Mouse (Mus musculus): ENCODE data around the gene Iqcf3.

DNA sequence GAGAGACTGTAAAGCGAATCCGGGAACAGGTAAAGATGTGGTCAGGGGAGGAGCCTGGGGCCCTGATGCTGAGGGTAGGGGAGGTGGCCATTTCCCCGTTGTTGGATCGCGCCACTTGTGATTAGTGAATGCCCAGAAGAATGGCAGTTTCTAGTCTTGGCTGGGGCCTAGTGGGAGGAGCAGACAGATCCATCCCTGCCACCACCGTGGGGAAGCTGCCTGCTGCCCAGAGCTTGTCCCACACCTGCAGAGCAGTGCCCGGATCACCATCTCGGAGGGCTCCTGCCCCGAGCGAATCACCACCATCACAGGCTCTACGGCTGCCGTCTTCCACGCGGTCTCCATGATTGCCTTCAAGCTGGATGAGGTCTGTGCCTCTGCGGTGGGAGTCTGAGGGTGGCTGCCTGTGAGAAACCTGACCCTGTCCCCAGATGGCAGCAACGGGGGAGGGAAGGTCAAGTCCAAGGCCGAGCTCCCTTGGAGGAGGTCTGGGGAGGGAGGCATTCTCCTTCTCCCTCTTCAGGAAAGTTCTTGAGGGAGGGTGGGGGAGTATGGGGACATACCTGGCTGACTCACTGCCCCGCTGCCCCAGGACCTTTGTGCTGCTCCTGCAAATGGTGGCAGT is 100.9 kb downstream of the Iqcf3 start:
- TF ChIP-seq GATA1 (IDR thresholded peaks at IDR 0.05; ENCODE audit: low read length): no peak
- TF ChIP-seq TAL1 (IDR thresholded peaks at IDR 0.05; ENCODE audit: low read length): no peak
